In the genomic region with DNA sequence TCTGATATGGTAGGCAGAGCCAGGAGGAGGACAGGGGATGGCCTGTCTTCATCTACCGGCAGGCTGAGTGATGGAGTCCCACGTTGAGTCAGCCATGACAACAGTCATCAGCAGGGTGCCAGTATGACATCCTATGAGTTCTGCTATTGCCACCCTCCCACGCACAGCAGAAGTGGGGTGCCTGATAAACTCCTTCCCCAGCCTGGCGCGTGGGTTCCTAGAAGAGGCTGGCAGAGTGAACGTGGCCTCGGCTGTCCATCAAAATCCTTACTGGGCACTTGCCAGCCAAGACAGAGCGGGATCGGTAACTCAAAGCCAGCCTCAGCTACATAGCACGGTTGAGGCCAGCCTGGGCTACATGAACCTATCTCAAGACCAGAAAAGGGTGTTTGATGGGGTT, we compare ENCODE assay signal across 23 mouse cellular contexts.
DNase-seq lines count a peak whose midpoint lies in the region; ATAC-seq and TF ChIP-seq lines count a peak whose summit lies in the region.
"Had no signal": no experiment of that assay in that cellular context is flagged by ENCODE, and none has a peak within 500 bp of the region (broad histone marks: within the 10 kb centered on the region; RNA-seq: fewer than 3 reads in every experiment).

No protein-coding gene starts in this region.

- DNase-seq in layer of hippocampus, adult 18-20 months (ENCODE audit: low spot score in 2 of 2): peak; percentile 22 to 61
- DNase-seq in layer of hippocampus, postnatal 14 days (ENCODE audit: low spot score in 2 of 2): no peak
- peak; percentile 25 to 51 for DNase-seq in frontal cortex, postnatal 25 days (ENCODE audit: low spot score in 2 of 2)
- DNase-seq in left cerebral cortex, adult 2 months (ENCODE audit: extremely low spot score in 1 of 2, low spot score in 2 of 2): peak; percentile 58 to 67
- peak; percentile 58 for DNase-seq in right cerebral cortex, postnatal 14 days
- no peak for DNase-seq in forebrain, embryonic 10.5 days (ENCODE audit: extremely low spot score, low spot score)
- DNase-seq in cerebellum, adult 11-12 months: no peak
- no peak for DNase-seq in hindbrain, embryonic 11.5 days (ENCODE audit: low spot score)
- DNase-seq: cerebellum, postnatal 14 days; embryo, embryonic 11 days; heart, postnatal 10 days; kidney, adult 2 months; kidney, postnatal 10 days; retina, postnatal 1 day had no signal

- H3K27me3 ChIP-seq in forebrain, embryonic 10.5 days (ENCODE audit: poor library complexity, severe bottlenecking): no peaks in the 10 kb centered on the region
- no peaks in the 10 kb centered on the region for H3K27me3 ChIP-seq in hindbrain, embryonic 11.5 days (ENCODE audit: control insufficient read depth, insufficient read depth, low read length)
- H3K27me3 ChIP-seq: embryonic facial prominence, embryonic 15.5 days; forebrain, embryonic 13.5 days; liver, embryonic 15.5 days; midbrain, embryonic 12.5 days; stomach, embryonic 15.5 days had no signal

- 94% methylated on average over 10 of the region's 10 CpGs for WGBS in forebrain, embryonic 10.5 days
- WGBS in hindbrain, embryonic 11.5 days: 90% methylated on average over 10 of the region's 10 CpGs

- peaks cover 10% of the 10 kb centered on the region; the same call in 1 of the 2 replicates for H3K4me1 ChIP-seq in forebrain, embryonic 10.5 days
- H3K4me1 ChIP-seq in hindbrain, embryonic 11.5 days (replicated peaks; ENCODE audit: control insufficient read depth, insufficient read depth, low read length): no peaks in the 10 kb centered on the region
- H3K4me1 ChIP-seq: embryonic facial prominence, embryonic 15.5 days; heart, embryonic 10.5 days; liver, embryonic 15.5 days; stomach, embryonic 15.5 days had no signal

- no peak overlapping the region for H3K9ac ChIP-seq in hindbrain, embryonic 11.5 days (ENCODE audit: low read depth, low read length)
- H3K9ac ChIP-seq: embryonic facial prominence, embryonic 15.5 days; forebrain, embryonic 13.5 days; hindbrain, embryonic 12.5 days; liver, embryonic 15.5 days; midbrain, embryonic 12.5 days; stomach, embryonic 15.5 days had no signal

- H3K27ac ChIP-seq in left cerebral cortex, adult 2 months: no peak overlapping the region; the same call in 1 of the 2 replicates
- H3K27ac ChIP-seq in forebrain, embryonic 10.5 days: no peak overlapping the region
- no peak overlapping the region for H3K27ac ChIP-seq in hindbrain, embryonic 11.5 days (ENCODE audit: low read depth, low read length)
- H3K27ac ChIP-seq: embryonic facial prominence, embryonic 15.5 days; forebrain, embryonic 13.5 days; heart, embryonic 10.5 days; hindbrain, embryonic 12.5 days; liver, embryonic 15.5 days; macrophage; midbrain, embryonic 12.5 days; stomach, embryonic 15.5 days had no signal

- H3K4me3 ChIP-seq in left cerebral cortex, adult 2 months: no peak overlapping the region
- no peak overlapping the region for H3K4me3 ChIP-seq in forebrain, embryonic 10.5 days
- no peak overlapping the region for H3K4me3 ChIP-seq in hindbrain, embryonic 11.5 days (ENCODE audit: low read depth, low read length)
- H3K4me3 ChIP-seq: embryonic facial prominence, embryonic 15.5 days; forebrain, embryonic 13.5 days; heart, embryonic 10.5 days; hindbrain, embryonic 12.5 days; liver, embryonic 15.5 days; midbrain, embryonic 12.5 days; stomach, embryonic 15.5 days had no signal

- no peak for ATAC-seq in hindbrain, embryonic 11.5 days (ENCODE audit: low FRiP score)
- ATAC-seq: CD4-positive, CD25-positive, alpha-beta regulatory T cell, adult 4 months; forebrain, embryonic 13.5 days had no signal

- H3K9me3 ChIP-seq in forebrain, embryonic 10.5 days: no peaks in the 10 kb centered on the region
- no peaks in the 10 kb centered on the region for H3K9me3 ChIP-seq in hindbrain, embryonic 11.5 days (ENCODE audit: control insufficient read depth, low read length)
- H3K9me3 ChIP-seq: embryonic facial prominence, embryonic 15.5 days; forebrain, embryonic 13.5 days; heart, embryonic 10.5 days; hindbrain, embryonic 12.5 days; liver, embryonic 15.5 days; midbrain, embryonic 12.5 days; stomach, embryonic 15.5 days had no signal

- no peak overlapping the region for H3K4me2 ChIP-seq in hindbrain, embryonic 11.5 days (replicated peaks; ENCODE audit: low read depth, low read length)
- H3K4me2 ChIP-seq: embryonic facial prominence, embryonic 15.5 days; forebrain, embryonic 13.5 days; hindbrain, embryonic 12.5 days; liver, embryonic 15.5 days; midbrain, embryonic 12.5 days; stomach, embryonic 15.5 days had no signal

- H3K36me3 ChIP-seq in forebrain, embryonic 10.5 days (replicated peaks): no peaks in the 10 kb centered on the region
- H3K36me3 ChIP-seq in hindbrain, embryonic 11.5 days (ENCODE audit: control insufficient read depth, insufficient read depth, low read length): no peaks in the 10 kb centered on the region
- H3K36me3 ChIP-seq: embryonic facial prominence, embryonic 15.5 days; heart, embryonic 10.5 days; hindbrain, embryonic 12.5 days; liver, embryonic 15.5 days; midbrain, embryonic 12.5 days; stomach, embryonic 15.5 days had no signal

- intact Hi-C loops in left cerebral cortex, adult 2 months (cut with DNase I): no loop called here

- TF ChIP-seq CTCF in left cerebral cortex, adult 2 months (IDR thresholded peaks at IDR 0.05): no peak

Comparison
In these comparisons a context has a peak if more than half of its experiments do, and no peak if none do; other contexts are left out.
1. DNase-seq: peak in layer of hippocampus, adult 18-20 months (2 of 2), frontal cortex, postnatal 25 days (2 of 2), left cerebral cortex, adult 2 months (2 of 2) and right cerebral cortex, postnatal 14 days (single experiment); none in layer of hippocampus, postnatal 14 days (0 of 2), forebrain, embryonic 10.5 days (single experiment), cerebellum, adult 11-12 months (single experiment) and hindbrain, embryonic 11.5 days (single experiment).